Mouse (Mus musculus) MEL (cell line): Measurements from ENCODE around the gene Osbp2. TPM values are rescaled to one million over a fixed set of nuclear protein-coding genes. Genes with fewer than 3 reads are reported as not detected.

ENCODE experiments used
- DNase-seq: peaks from one replicate; pipeline ENCODE4 v3.0.0; 2011; ENCODE audit warnings: low read depth, low spot score
- H3K27ac ChIP-seq: 2 replicates; pipeline ENCODE4 v1.5.1; 2012; ENCODE audit warnings: low read depth, mild to moderate bottlenecking, control low read depth, low read length, moderate library complexity; ENCODE audit not compliant: control insufficient read depth
- H3K27me3 ChIP-seq, 2 experiments: fragments of 150-350 bp in 1 of 2; sonication (generic) in 1 of 2; 2 replicates each; pipeline ENCODE4 v1.6.1; 2012; ENCODE audit warnings: low read length in 2 of 2, mild to moderate bottlenecking in 2 of 2, improper control_type of control experiment in 1 of 2, moderate library complexity in 1 of 2; ENCODE audit not compliant: insufficient read depth in 2 of 2, control insufficient read depth in 1 of 2
- H3K36me3 ChIP-seq, 2 experiments: 2 replicates each; pipeline ENCODE4 v1.6.1; 2012 to 2014; ENCODE audit warnings: low read length in 2 of 2, improper control_type of control experiment in 1 of 2, inconsistent platforms in 1 of 2, mild to moderate bottlenecking in 1 of 2; ENCODE audit not compliant: insufficient read depth in 2 of 2, control insufficient read depth in 1 of 2
- H3K4me1 ChIP-seq, 2 experiments: fragments of 150-350 bp in 1 of 2; sonication (generic) in 1 of 2; 2 replicates each; pipeline ENCODE4 v1.6.1; 2012; ENCODE audit warnings: low read length in 2 of 2, improper control_type of control experiment in 1 of 2, mild to moderate bottlenecking in 1 of 2; ENCODE audit not compliant: insufficient read depth in 2 of 2, control insufficient read depth in 1 of 2
- H3K4me3 ChIP-seq, 2 experiments: fragments of 150-350 bp in 1 of 2; sonication (generic) in 1 of 2; 2 replicates each; pipeline ENCODE4 v1.5.1; 2012; ENCODE audit warnings: low read depth in 2 of 2, low read length in 2 of 2, mild to moderate bottlenecking in 2 of 2, moderate library complexity in 2 of 2, control low read depth in 1 of 2, improper control_type of control experiment in 1 of 2; ENCODE audit not compliant: control insufficient read depth in 1 of 2, insufficient read depth in 1 of 2
- H3K79me2 ChIP-seq: 2 replicates; pipeline ENCODE4 v1.6.1; 2012; ENCODE audit warnings: mild to moderate bottlenecking, low read length, moderate library complexity; ENCODE audit not compliant: control insufficient read depth, poor library complexity, insufficient read depth
- H3K9ac ChIP-seq: 2 replicates; pipeline ENCODE4 v1.6.1; 2012; ENCODE audit warnings: low read depth, mild to moderate bottlenecking, control low read depth, low read length, moderate library complexity; ENCODE audit not compliant: control insufficient read depth, poor library complexity, severe bottlenecking
- H3K9me3 ChIP-seq: fragments of 150-350 bp; sonication (generic); replicated peaks from 2 replicates; pipeline ENCODE4 v1.6.1; 2012; ENCODE audit warnings: mild to moderate bottlenecking, low read length, improper control_type of control experiment, moderate library complexity; ENCODE audit not compliant: insufficient read depth
- CHD2 ChIP-seq: IDR thresholded peaks from 2 replicates; pipeline ENCODE4 v1.6.1; 2011; ENCODE audit warnings: low read length, improper control_type of control experiment
- CTCF ChIP-seq, 3 experiments: IDR thresholded peaks in 2 of 3; conservative IDR thresholded peaks in 1 of 3; 2 replicates each; pipeline ENCODE4 v1.5.1; 2011 to 2012; ENCODE audit warnings: low read length in 3 of 3, low read depth in 2 of 3, mild to moderate bottlenecking in 2 of 3, improper control_type of control experiment in 1 of 3, inconsistent platforms in 1 of 3, mixed read lengths in 1 of 3, moderate library complexity in 1 of 3; ENCODE audit not compliant: control insufficient read depth in 1 of 3, insufficient read depth in 1 of 3, poor library complexity in 1 of 3, severe bottlenecking in 1 of 3
- ELF1 ChIP-seq: IDR thresholded peaks from 2 replicates; pipeline ENCODE4 v1.6.1; 2014; ENCODE audit warnings: low read depth, mild to moderate bottlenecking, inconsistent platforms, low read length, improper control_type of control experiment, moderate library complexity
- ETS1 ChIP-seq: IDR thresholded peaks from 2 replicates; pipeline ENCODE4 v1.6.1; 2012; ENCODE audit warnings: low read depth, mild to moderate bottlenecking, inconsistent platforms, low read length, improper control_type of control experiment, moderate library complexity
- GABPA ChIP-seq: IDR thresholded peaks from 2 replicates; pipeline ENCODE4 v1.6.1; 2012; ENCODE audit warnings: low read depth, mild to moderate bottlenecking, inconsistent platforms, low read length, improper control_type of control experiment, moderate library complexity
- GATA1 ChIP-seq: IDR thresholded peaks from 2 replicates; pipeline ENCODE4 v1.6.1; 2011; ENCODE audit warnings: low read depth, low read length, improper control_type of control experiment
- HCFC1 ChIP-seq: IDR thresholded peaks from 2 replicates; pipeline ENCODE4 v1.6.1; 2012; ENCODE audit warnings: low read depth, mild to moderate bottlenecking, inconsistent platforms, low read length, improper control_type of control experiment, moderate library complexity
- MAFK ChIP-seq: IDR thresholded peaks from 2 replicates; pipeline ENCODE4 v1.6.1; 2011; ENCODE audit warnings: low read depth, mild to moderate bottlenecking, low read length, improper control_type of control experiment, borderline replicate concordance
- MAX ChIP-seq: IDR thresholded peaks from 2 replicates; pipeline ENCODE4 v1.6.1; 2011; ENCODE audit warnings: low read length, improper control_type of control experiment
- MAZ ChIP-seq: IDR thresholded peaks from 2 replicates; pipeline ENCODE4 v1.6.1; 2012; ENCODE audit warnings: low read depth, mild to moderate bottlenecking, inconsistent platforms, low read length, improper control_type of control experiment
- NELFE ChIP-seq: IDR thresholded peaks from 2 replicates; pipeline ENCODE4 v1.6.1; 2011; ENCODE audit warnings: low read depth, low read length, improper control_type of control experiment
- RCOR1 ChIP-seq: IDR thresholded peaks from 2 replicates; pipeline ENCODE4 v1.6.1; 2012; ENCODE audit warnings: low read depth, mild to moderate bottlenecking, inconsistent platforms, low read length, improper control_type of control experiment
- TAL1 ChIP-seq: IDR thresholded peaks from 2 replicates; pipeline ENCODE4 v1.6.1; 2012; ENCODE audit warnings: mild to moderate bottlenecking, inconsistent platforms, low read length, moderate library complexity, mixed read lengths
- USF1 ChIP-seq: IDR thresholded peaks from 2 replicates; pipeline ENCODE4 v1.6.1; 2014; ENCODE audit warnings: low read depth, mild to moderate bottlenecking, inconsistent platforms, low read length, improper control_type of control experiment, moderate library complexity
- USF2 ChIP-seq, 2 experiments: IDR thresholded peaks; 2 replicates each; pipeline ENCODE4 v1.6.1; 2011 to 2012; ENCODE audit warnings: improper control_type of control experiment in 2 of 2, low read length in 2 of 2, borderline replicate concordance in 1 of 2, inconsistent platforms in 1 of 2, low read depth in 1 of 2, mild to moderate bottlenecking in 1 of 2; ENCODE audit not compliant: insufficient read depth in 1 of 2
- ZC3H11A ChIP-seq: IDR thresholded peaks from 2 replicates; pipeline ENCODE4 v1.6.1; 2012; ENCODE audit warnings: low read depth, mild to moderate bottlenecking, inconsistent platforms, low read length, improper control_type of control experiment
- ZMIZ1 ChIP-seq: IDR thresholded peaks from 2 replicates; pipeline ENCODE4 v1.6.1; 2012; ENCODE audit warnings: low read depth, mild to moderate bottlenecking, inconsistent platforms, low read length, improper control_type of control experiment, moderate library complexity
- ZNF384 ChIP-seq: IDR thresholded peaks from 2 replicates; pipeline ENCODE4 v1.6.1; 2012; ENCODE audit warnings: low read depth, mild to moderate bottlenecking, inconsistent platforms, low read length, improper control_type of control experiment
- polyA plus RNA-seq, 2 experiments: library from polyadenylated mRNA; stranded (reverse) in 1 of 2; unstranded in 1 of 2; fragments of >175 nt in 1 of 2; fragments of >200 nt in 1 of 2; gene quantifications; 2 replicates each; pipeline versions ENCODE4 v1.2.1 to v1.2.4; 2012; ENCODE audit warnings: low replicate concordance in 2 of 2, low read depth in 1 of 2; ENCODE audit not compliant: insufficient read length in 2 of 2, insufficient read depth in 1 of 2, missing spikeins in 1 of 2
- total RNA-seq: library from RNA; depleted of rRNA; stranded (reverse); fragments of 300-350 nt; gene quantifications from 2 replicates; pipeline ENCODE4 v1.2.3, GENCODE M21; 2012

Gene Osbp2
- total and polyA plus RNA-seq, 3 experiments = 0.04 TPM; not detected in 2

- Histone ChIP-seq H3K9ac (no peak overlapping the region), H3K27me3 (peaks cover under 1 to 5% of the 10 kb centered on the region in 2 experiments; a peak in 3 of 4 replicates), H3K9me3 (no peaks in the 10 kb centered on the region), H3K4me1 (no peaks in the 10 kb centered on the region), H3K79me2 (no peaks in the 10 kb centered on the region), H3K4me3 (no peak overlapping the region), H3K36me3 (no peaks in the 10 kb centered on the region), H3K27ac (no peak overlapping the region)
- no peak for DNase-seq
- TF ChIP-seq CTCF (IDR thresholded peaks at IDR 0.05 in 2 of 3, conservative IDR thresholded peaks at IDR 0.05 in 1 of 3; ENCODE audit: control insufficient read depth in 1 of 3, insufficient read depth in 1 of 3, low read depth in 2 of 3, low read length in 3 of 3, poor library complexity in 1 of 3, severe bottlenecking in 1 of 3) (0 out of 6 replicates have a peak, but pooled peaks of 1 of the 3 experiments have one; percentile 10), HCFC1 (no peak)
Observed at GRCm38 (mm10) chr11:3802057-3802456, 61.6 kb downstream of the Osbp2 start.

DNA sequence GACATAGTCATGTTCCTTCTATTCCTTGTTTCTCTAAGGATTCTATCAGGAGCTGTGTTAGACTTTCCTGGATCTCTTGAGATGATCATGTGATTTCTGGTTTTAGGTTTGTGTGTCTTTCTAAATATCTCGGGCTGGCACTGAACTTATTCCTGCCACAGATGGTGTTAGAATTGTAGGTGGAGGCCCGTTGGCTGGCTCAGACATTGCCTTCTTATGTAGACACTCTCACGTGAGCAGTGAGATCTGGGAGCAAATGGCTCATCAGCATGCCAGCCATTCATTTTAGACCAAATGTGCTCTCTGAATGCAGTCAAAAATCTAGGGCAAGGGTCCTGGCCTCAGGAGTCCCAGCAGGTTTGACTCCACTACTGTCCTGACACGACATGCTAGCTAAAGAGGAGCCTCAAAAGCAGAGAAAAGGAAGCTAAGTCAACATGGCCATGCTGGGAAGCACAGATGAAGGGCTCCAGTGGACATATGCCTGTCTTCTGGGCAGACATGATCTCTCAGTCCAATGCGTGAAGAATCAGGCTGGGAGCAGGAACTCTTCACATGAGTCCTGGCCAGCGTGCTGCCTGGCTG, 66.0 kb downstream of the Osbp2 start:
- H3K27me3 ChIP-seq = peaks cover 4 to 13% of the 10 kb centered on the region in 2 experiments; a peak in 3 of 4 replicates
- DNase-seq = no peak
- H3K79me2 ChIP-seq = no peaks in the 10 kb centered on the region
- no peak overlapping the region for H3K27ac ChIP-seq
- H3K4me1 ChIP-seq = no peaks in the 10 kb centered on the region
- no peak overlapping the region for H3K9ac ChIP-seq
- no peaks in the 10 kb centered on the region for H3K36me3 ChIP-seq
- H3K9me3 ChIP-seq = no peaks in the 10 kb centered on the region
- no peak overlapping the region for H3K4me3 ChIP-seq
- TF ChIP-seq RCOR1 (no peak), USF1 (no peak), MAX (no peak), GABPA (no peak), ETS1 (no peak), CTCF (IDR thresholded peaks at IDR 0.05 in 2 of 3, conservative IDR thresholded peaks at IDR 0.05 in 1 of 3; ENCODE audit: control insufficient read depth in 1 of 3, insufficient read depth in 1 of 3, low read depth in 2 of 3, low read length in 3 of 3, poor library complexity in 1 of 3, severe bottlenecking in 1 of 3) (no peak), CHD2 (no peak), TAL1 (no peak), ZC3H11A (no peak), GATA1 (no peak), ZNF384 (no peak), USF2 (IDR thresholded peaks at IDR 0.05; ENCODE audit: borderline replicate concordance in 1 of 2, insufficient read depth in 1 of 2, low read depth in 1 of 2, low read length in 2 of 2) (no peak), MAZ (no peak)

DNA sequence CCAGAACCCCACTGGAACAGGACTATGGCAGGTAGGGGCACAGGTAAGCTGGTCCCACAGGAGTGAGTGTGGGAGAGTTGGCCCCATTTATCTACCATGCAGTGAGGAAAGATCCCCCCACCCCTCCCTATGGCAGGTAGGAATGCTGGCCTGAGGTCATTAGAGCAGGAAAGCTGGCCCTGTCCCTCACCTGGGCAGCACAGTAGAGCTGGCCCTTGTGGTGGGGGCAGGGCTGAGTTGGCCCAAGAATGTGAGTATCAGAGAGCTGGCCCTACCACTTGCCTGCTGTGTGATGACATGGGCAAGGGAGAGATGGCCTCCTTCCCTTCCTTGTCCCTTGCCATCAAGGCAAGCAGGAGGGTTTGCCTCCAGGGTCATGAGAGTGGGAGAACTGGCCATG, 73.0 kb downstream of the Osbp2 start:
- peaks cover 0 to 5% of the 10 kb centered on the region in 2 experiments; a peak in 1 of 4 replicates for H3K36me3 ChIP-seq
- TF ChIP-seq MAFK = no peak
- no peak for TF ChIP-seq ZMIZ1
- TF ChIP-seq NELFE = no peak
- no peak for TF ChIP-seq ELF1
- no peak overlapping the region for H3K9ac ChIP-seq
- no peaks in the 10 kb centered on the region for H3K79me2 ChIP-seq
- peaks cover 0 to 2% of the 10 kb centered on the region in 2 experiments; a peak in 3 of 4 replicates for H3K27me3 ChIP-seq
- H3K4me3 ChIP-seq = no peak overlapping the region
- H3K27ac ChIP-seq = no peak overlapping the region
- no peaks in the 10 kb centered on the region for H3K9me3 ChIP-seq
- DNase-seq = no peak
- no peaks in the 10 kb centered on the region for H3K4me1 ChIP-seq
